ENCODE assay signal across 16 mouse cellular contexts in the genomic region with DNA sequence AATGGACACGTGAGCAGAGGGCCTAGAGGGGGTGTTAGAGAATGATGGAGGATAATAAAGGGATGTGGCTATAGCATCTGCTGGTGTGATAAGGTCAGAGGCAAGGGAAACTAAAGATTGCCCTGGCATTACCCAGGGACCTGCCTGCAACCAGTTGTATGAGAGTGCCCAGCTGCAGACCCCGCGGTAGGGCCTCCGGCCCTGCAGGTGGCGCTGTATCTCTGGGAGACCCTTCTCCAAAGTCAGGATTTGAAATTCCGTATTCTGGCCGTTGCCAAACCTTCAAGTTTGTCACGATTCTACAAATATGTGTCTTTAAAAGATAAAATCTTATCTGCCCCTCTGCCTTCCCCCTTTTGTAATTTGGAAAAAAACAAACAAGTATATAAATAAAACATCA. TPM values are rescaled to one million over a fixed set of nuclear protein-coding genes. Genes with fewer than 3 reads are reported as not detected.
A peak's percentile ranks its signal among the peaks of the same experiment; 100 is the strongest.
DNase-seq lines count a peak whose midpoint lies in the region; ATAC-seq and TF ChIP-seq lines count a peak whose summit lies in the region.
"Had no signal": no experiment of that assay in that cellular context is flagged by ENCODE, and none has a peak within 500 bp of the region (broad histone marks: within the 10 kb centered on the region; RNA-seq: fewer than 3 reads in every experiment).

No protein-coding gene starts in this region.

- H3K36me3 ChIP-seq in liver, adult 2 months (ENCODE audit: control insufficient read depth, insufficient read depth, low read length), result no peaks in the 10 kb centered on the region
- no peaks in the 10 kb centered on the region for H3K36me3 ChIP-seq in liver, embryonic 11.5 days (ENCODE audit: control insufficient read depth, insufficient read depth, low read length)
- no peaks in the 10 kb centered on the region for H3K36me3 ChIP-seq in E14TG2a.4 (ENCODE audit: insufficient read depth, low read length)
- no peaks in the 10 kb centered on the region for H3K36me3 ChIP-seq in kidney, embryonic 16.5 days (ENCODE audit: insufficient read depth, low read length)
- no peaks in the 10 kb centered on the region for H3K36me3 ChIP-seq in neural tube, embryonic 15.5 days
- H3K36me3 ChIP-seq: hindbrain, embryonic 15.5 days; midbrain, embryonic 13.5 days had no signal

- no peak for ATAC-seq in liver, embryonic 11.5 days (replicated peaks; ENCODE audit: low FRiP score)
- ATAC-seq in kidney, embryonic 16.5 days (ENCODE audit: low FRiP score, low TSS enrichment), result no peak
- no peak for ATAC-seq in neural tube, embryonic 15.5 days (ENCODE audit: low FRiP score)
- ATAC-seq: midbrain, embryonic 13.5 days had no signal

- DNase-seq in liver, adult 2 months (ENCODE audit: extremely low read depth, low read depth, low spot score), result no peak
- DNase-seq in liver, embryonic 11.5 days (ENCODE audit: low spot score), result no peak
- DNase-seq in 3134 (ENCODE audit: extremely low read depth, insufficient read length, low spot score), result peak; percentile 34
- peak; percentile 47 for DNase-seq in ZHBTc4 (ENCODE audit: low read depth, low spot score)
- no peak for DNase-seq in adrenal gland, postnatal 25 days
- DNase-seq: adrenal gland, adult 8-10 months; heart, postnatal 10 days; kidney, adult 8-10 months; lung, postnatal 36 days had no signal

- no peak overlapping the region for H3K4me2 ChIP-seq in liver, embryonic 11.5 days
- no peak overlapping the region for H3K4me2 ChIP-seq in kidney, embryonic 16.5 days (replicated peaks; ENCODE audit: low read depth, low read length)
- no peak overlapping the region for H3K4me2 ChIP-seq in neural tube, embryonic 15.5 days
- H3K4me2 ChIP-seq: hindbrain, embryonic 15.5 days; midbrain, embryonic 13.5 days had no signal

- no peak overlapping the region for H3K27ac ChIP-seq in liver, adult 2 months (replicated peaks; ENCODE audit: insufficient read depth, low read depth, low read length)
- no peak overlapping the region for H3K27ac ChIP-seq in liver, embryonic 11.5 days (ENCODE audit: low read depth, low read length)
- no peak overlapping the region for H3K27ac ChIP-seq in kidney, embryonic 16.5 days (ENCODE audit: low read length)
- H3K27ac ChIP-seq in neural tube, embryonic 15.5 days (replicated peaks), result no peak overlapping the region
- H3K27ac ChIP-seq: hindbrain, embryonic 15.5 days; midbrain, embryonic 13.5 days had no signal

- no peak overlapping the region for H3K4me3 ChIP-seq in liver, adult 2 months (ENCODE audit: insufficient read depth, low read depth, low read length)
- no peak overlapping the region for H3K4me3 ChIP-seq in liver, embryonic 11.5 days (ENCODE audit: low read depth, low read length)
- H3K4me3 ChIP-seq in E14TG2a.4 (replicated peaks; ENCODE audit: low read length), result no peak overlapping the region
- no peak overlapping the region for H3K4me3 ChIP-seq in kidney, embryonic 16.5 days (ENCODE audit: low read length)
- H3K4me3 ChIP-seq in neural tube, embryonic 15.5 days (replicated peaks), result no peak overlapping the region
- H3K4me3 ChIP-seq: hindbrain, embryonic 15.5 days; midbrain, embryonic 13.5 days had no signal

- TF ChIP-seq CTCF in liver, adult 2 months (IDR thresholded peaks at IDR 0.05; ENCODE audit: low read depth, low read length), result peak; percentile 28; the same call in 1 of the 2 replicates
- TF ChIP-seq CTCF in E14TG2a.4 (conservative IDR thresholded peaks at IDR 0.05; ENCODE audit: low read length), result peak; percentile 42

- H3K79me2 ChIP-seq in liver, adult 2 months (ENCODE audit: control insufficient read depth, insufficient read depth, low read length), result no peaks in the 10 kb centered on the region

- TF ChIP-seq POLR2A in liver, adult 2 months (IDR thresholded peaks at IDR 0.05; ENCODE audit: extremely low read depth, insufficient read depth, low read length), result no peak

- no peak overlapping the region for H3K9ac ChIP-seq in liver, adult 2 months (ENCODE audit: low read depth, low read length)
- no peak overlapping the region for H3K9ac ChIP-seq in liver, embryonic 11.5 days (ENCODE audit: low read depth, low read length)
- no peak overlapping the region for H3K9ac ChIP-seq in kidney, embryonic 16.5 days (replicated peaks; ENCODE audit: low read length)
- H3K9ac ChIP-seq in neural tube, embryonic 15.5 days (replicated peaks), result no peak overlapping the region
- H3K9ac ChIP-seq: hindbrain, embryonic 15.5 days; midbrain, embryonic 13.5 days had no signal

- no peaks in the 10 kb centered on the region for H3K4me1 ChIP-seq in liver, adult 2 months (ENCODE audit: control insufficient read depth, insufficient read depth, low read length)
- no peaks in the 10 kb centered on the region for H3K4me1 ChIP-seq in liver, embryonic 11.5 days (replicated peaks; ENCODE audit: control insufficient read depth, insufficient read depth, low read length)
- H3K4me1 ChIP-seq in E14TG2a.4 (replicated peaks; ENCODE audit: low read depth, low read length), result no peaks in the 10 kb centered on the region
- no peaks in the 10 kb centered on the region for H3K4me1 ChIP-seq in kidney, embryonic 16.5 days (ENCODE audit: insufficient read depth, low read length)
- no peaks in the 10 kb centered on the region for H3K4me1 ChIP-seq in neural tube, embryonic 15.5 days
- H3K4me1 ChIP-seq: hindbrain, embryonic 15.5 days; midbrain, embryonic 13.5 days had no signal

- peaks cover 5% of the 10 kb centered on the region; the same call in 1 of the 2 replicates for H3K27me3 ChIP-seq in liver, adult 2 months (ENCODE audit: control insufficient read depth, insufficient read depth, low read length)
- peaks cover 5% of the 10 kb centered on the region for H3K27me3 ChIP-seq in liver, embryonic 11.5 days (replicated peaks; ENCODE audit: control insufficient read depth, insufficient read depth, low read length)
- peaks cover 7% of the 10 kb centered on the region for H3K27me3 ChIP-seq in E14TG2a.4 (ENCODE audit: insufficient read depth, low read length)
- peaks cover 1% of the 10 kb centered on the region; the same call in 1 of the 2 replicates for H3K27me3 ChIP-seq in kidney, embryonic 16.5 days (ENCODE audit: insufficient read depth, low read length)
- H3K27me3 ChIP-seq in neural tube, embryonic 15.5 days (replicated peaks), result peaks cover 8% of the 10 kb centered on the region

- 79% methylated on average over 8 of the region's 8 CpGs for WGBS in liver, adult 2 months
- 74% methylated on average over 8 of the region's 8 CpGs for WGBS in liver, embryonic 11.5 days
- 83% methylated on average over 8 of the region's 8 CpGs for WGBS in kidney, embryonic 16.5 days
- 84% methylated on average over 8 of the region's 8 CpGs for WGBS in neural tube, embryonic 15.5 days

- no peaks in the 10 kb centered on the region for H3K9me3 ChIP-seq in liver, embryonic 11.5 days (ENCODE audit: control insufficient read depth, low read length)
- H3K9me3 ChIP-seq in E14TG2a.4 (ENCODE audit: low read length), result peaks cover 17% of the 10 kb centered on the region
- H3K9me3 ChIP-seq in kidney, embryonic 16.5 days (ENCODE audit: low read length), result no peaks in the 10 kb centered on the region
- no peaks in the 10 kb centered on the region for H3K9me3 ChIP-seq in neural tube, embryonic 15.5 days (replicated peaks)
- H3K9me3 ChIP-seq: hindbrain, embryonic 15.5 days; midbrain, embryonic 13.5 days had no signal

RNA-seq across cellular contexts. Expression of gene Scnn1b, which starts 5.9 kb away (rescaled TPM):
- not detected in 2 replicates for total RNA-seq in liver, adult 2 months (2014; rRNA removed)
- 0.05 TPM in 1 of 2 replicates, not detected in the other for polyA plus RNA-seq in liver, adult 2 months (2012; rRNA removed)
- polyA plus RNA-seq in liver, embryonic 11.5 days (2014; fragmentation: Nextera tagmentation; extraction: Ambion mirVana), result 0.08 TPM in 1 of 2 replicates, not detected in the other
- polyA plus RNA-seq in kidney, embryonic 16.5 days (2015; fragmentation: Nextera tagmentation; extraction: Ambion mirVana), result 53.8 and 57.8 TPM in 2 replicates
- polyA plus RNA-seq in neural tube, embryonic 15.5 days (2015; fragmentation: Nextera tagmentation; extraction: Ambion mirVana), result 0.26 and 0.69 TPM in 2 replicates
- not detected in 2 replicates for total RNA-seq in adrenal gland, postnatal 25 days (2021)
- total RNA-seq: heart, adult 8-10 months; heart, postnatal 10 days; left cerebral cortex, adult 8-10 months had no signal
- polyA plus RNA-seq: midbrain, embryonic 13.5 days had no signal

Comparison
In these comparisons a context has a peak if more than half of its experiments do, and no peak if none do; other contexts are left out.
1. DNase-seq: peak in 3134 (single experiment) and ZHBTc4 (single experiment); none in liver, adult 2 months (single experiment), liver, embryonic 11.5 days (single experiment) and adrenal gland, postnatal 25 days (single experiment).
2. RNA of gene Scnn1b, which starts 5.9 kb away (polyA plus RNA-seq): 53.8 to 57.8 TPM in kidney, embryonic 16.5 days; 0.26 to 0.69 TPM in neural tube, embryonic 15.5 days, 0.08 TPM in liver, embryonic 11.5 days and 0.05 TPM in liver, adult 2 months; every median in the first group is over 10 times any median in the second.